Mouse (Mus musculus): Measurements from ENCODE around the gene Il17re.

Gene Il17re

DNA sequence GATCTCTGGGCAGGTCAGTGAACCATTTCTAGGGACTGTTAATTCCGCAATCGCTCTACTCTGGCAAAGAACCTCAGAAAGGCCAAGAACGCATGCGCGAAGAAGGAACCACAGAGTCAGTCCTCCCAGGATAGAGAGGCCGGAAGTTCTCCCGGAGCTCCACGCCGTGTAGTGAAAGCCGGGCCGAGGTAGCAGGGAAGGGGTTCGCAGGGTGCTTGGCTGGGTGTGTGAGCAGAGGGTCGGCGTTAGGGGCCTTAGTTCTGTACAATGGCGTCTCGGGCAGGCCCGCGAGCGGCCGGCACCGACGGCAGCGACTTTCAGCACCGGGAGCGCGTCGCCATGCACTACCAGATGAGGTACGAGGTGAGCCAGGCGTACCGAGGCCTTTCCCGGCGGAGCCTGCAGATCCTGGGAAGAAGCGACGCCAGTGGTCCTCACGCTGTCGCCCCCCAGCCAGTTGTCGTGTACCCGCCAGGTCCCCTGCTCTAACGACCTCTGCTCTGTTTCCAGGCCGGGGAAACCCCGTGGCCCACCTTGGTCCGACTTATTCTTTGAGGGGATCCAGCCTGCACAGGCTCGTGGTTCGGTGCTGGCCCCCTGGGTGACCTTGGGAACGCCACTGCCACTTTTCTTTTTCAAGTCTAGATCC is 15.7 kb upstream of the Il17re start, which contains the start of gene Jagn1:
Gene Jagn1, plus strand, starts transcription at position 128 of the 649 bp plus-strand sequence.
- DNase-seq (ENCODE audit: low read depth, low spot score), result peak; percentile 91

- peak; percentile 51 for DNase-seq (ENCODE audit: low read depth, low spot score)
These were observed 15.2 kb upstream of the Il17re start for GRCm38 (mm10) chr6:113443091-113443490.

DNA sequence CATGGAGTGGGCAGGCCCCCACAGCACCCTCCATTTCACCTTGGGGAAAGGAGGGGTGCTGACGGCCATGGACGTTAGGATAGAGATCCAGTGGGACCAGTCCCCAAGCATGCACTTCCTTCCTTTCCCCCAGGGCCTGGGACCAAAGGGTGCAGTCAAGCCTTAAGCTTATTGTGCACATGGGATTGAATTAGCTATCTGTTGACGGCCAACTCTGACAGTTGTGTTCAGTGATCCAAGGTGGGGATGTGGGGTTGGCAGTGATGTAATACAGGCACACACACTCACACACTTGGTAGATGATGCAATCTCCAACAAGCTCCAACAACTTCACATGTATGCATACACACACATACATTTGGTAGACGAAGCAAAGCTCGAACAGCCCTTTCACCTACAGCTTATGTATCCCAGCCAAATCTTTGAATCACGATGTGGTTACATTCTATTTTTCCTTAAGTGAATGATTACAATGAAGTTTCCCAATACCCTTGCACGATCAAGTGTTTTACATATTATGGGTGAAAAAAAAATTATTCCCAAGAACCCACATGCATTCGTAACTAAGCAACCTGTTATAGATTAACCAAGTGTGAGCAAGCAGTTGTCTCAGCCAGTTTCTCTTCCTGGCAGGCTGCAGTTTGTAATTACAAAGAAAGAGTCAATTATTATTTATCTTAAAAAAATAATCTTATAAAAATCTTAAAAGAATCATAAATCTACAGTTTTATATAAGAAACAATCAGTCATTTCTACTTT is 13.9 kb upstream of the Il17re start:
- no peak for DNase-seq (ENCODE audit: low read depth, low spot score)

GRCm38 (mm10) chr6:113447639-113448038 is 10.6 kb upstream of the Il17re start:
- no peak for DNase-seq (ENCODE audit: low read depth, low spot score)

DNA sequence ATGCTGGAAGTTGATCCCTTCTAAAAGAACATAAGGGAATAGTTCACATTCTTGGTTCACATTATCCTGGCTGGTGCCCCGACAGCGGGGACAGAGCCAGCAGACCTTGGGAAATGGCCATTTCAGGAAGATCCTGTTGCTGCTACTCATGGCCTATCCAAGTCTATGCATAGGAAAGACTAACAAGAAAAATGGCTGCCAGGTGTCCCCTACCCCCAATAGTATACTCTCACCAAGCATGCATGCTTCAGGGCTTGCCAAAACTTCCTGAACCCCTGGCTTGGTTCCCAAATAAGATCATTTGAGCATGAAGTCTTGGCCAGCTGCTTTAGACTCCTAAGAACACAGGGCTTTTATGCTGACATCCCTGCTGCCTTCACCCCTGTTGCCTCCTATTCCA is 6.4 kb upstream of the Il17re start:
- DNase-seq (ENCODE audit: low read depth, low spot score), result no peak

- no peak for DNase-seq (ENCODE audit: low read depth, low spot score)
These were observed 3.3 kb upstream of the Il17re start for GRCm38 (mm10) chr6:113455007-113455406.

DNA sequence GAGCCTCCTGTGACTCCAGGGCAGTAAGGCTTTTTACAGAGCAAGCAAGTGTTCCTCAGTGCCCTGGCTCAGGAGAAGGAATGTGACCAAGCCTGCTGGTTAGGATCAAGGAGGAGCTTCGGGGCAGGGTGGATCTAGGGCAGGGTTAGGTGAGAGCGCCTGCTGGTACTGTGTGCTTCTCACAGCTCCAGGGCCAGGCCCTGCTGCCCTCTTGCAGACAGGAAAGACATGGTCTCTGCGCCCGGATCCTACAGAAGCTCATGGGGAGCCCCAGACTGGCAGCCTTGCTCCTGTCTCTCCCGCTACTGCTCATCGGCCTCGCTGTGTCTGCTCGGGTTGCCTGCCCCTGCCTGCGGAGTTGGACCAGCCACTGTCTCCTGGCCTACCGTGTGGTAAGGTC is 351 bp downstream of the Il17re start:
- no peak for DNase-seq (ENCODE audit: low read depth, low spot score)

GRCm38 (mm10) chr6:113464040-113464439 is 5.8 kb downstream of the Il17re start:
- DNase-seq (ENCODE audit: low read depth, low spot score), result no peak

DNA sequence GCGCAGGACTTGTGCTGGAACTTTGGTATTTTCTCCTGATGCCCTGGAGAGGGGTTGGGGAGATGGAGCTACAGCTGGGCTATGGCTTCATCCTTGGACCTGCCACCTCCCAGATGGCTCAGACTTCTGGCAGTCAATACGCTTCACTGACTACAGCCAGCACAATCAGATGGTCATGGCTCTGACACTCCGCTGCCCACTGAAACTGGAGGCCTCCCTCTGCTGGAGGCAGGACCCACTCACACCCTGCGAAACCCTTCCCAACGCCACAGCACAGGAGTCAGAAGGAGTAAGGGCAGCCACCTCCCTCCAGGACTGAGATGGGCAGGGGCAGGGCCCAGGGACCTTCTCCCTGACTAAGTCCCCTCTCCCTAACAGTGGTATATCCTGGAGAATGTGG is 7.3 kb downstream of the Il17re start:
- DNase-seq (ENCODE audit: low read depth, low spot score), result no peak

GRCm38 (mm10) chr6:113468512-113468911 is 10.2 kb downstream of the Il17re start:
- no peak for DNase-seq (ENCODE audit: low read depth, low spot score)

- DNase-seq (ENCODE audit: low read depth, low spot score), result peak; percentile 77
These were observed 10.7 kb downstream of the Il17re start for GRCm38 (mm10) chr6:113469021-113469420.

- peak; percentile 59 for DNase-seq (ENCODE audit: low read depth, low spot score)
These were observed 11.1 kb downstream of the Il17re start for GRCm38 (mm10) chr6:113469432-113469831.

- DNase-seq (ENCODE audit: low read depth, low spot score), result no peak
These were observed 13.1 kb downstream of the Il17re start, which contains the start of gene Il17rc for GRCm38 (mm10) chr6:113471297-113471936. Gene Il17rc, plus strand, starts transcription at chr6:113471427.

DNA sequence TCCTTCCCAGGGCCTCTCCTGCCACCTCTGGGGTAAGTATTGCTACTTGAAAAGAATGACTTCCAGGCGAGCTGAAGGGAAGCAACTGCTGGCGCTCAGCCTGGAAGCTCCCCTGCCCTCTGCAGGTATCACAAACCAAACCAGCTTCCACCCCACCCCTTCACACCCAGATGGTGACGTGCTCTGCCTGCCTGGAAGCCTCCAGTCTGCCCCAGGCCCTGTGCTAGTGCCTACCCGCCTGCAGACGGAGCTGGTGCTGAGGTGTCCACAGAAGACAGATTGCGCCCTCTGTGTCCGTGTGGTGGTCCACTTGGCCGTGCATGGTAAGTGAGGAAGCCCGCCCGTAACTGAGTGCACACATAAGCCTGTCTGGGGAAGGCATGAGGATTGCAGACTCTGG is 13.8 kb downstream of the Il17re start:
- DNase-seq (ENCODE audit: low read depth, low spot score), result no peak

DNA sequence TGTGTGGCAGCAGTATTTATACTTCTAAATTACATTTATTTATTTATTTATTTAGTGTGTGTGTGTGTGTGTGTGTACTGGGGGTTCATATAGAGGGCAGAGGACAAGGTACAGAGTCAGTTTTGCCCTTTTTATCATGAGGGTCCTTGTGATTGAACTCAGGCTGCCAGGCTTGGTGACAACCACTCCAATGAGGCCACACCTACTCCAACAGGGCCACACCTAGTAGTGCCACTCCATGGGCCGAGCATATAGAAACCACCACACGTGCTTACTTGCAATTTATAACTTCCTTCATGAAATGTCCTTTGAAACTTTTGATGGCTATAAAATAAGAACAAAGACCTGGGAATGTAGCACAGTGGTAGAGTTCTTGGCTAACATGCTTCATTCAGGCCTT is 15.0 kb downstream of the Il17re start:
- no peak for DNase-seq (ENCODE audit: low read depth, low spot score)

DNA sequence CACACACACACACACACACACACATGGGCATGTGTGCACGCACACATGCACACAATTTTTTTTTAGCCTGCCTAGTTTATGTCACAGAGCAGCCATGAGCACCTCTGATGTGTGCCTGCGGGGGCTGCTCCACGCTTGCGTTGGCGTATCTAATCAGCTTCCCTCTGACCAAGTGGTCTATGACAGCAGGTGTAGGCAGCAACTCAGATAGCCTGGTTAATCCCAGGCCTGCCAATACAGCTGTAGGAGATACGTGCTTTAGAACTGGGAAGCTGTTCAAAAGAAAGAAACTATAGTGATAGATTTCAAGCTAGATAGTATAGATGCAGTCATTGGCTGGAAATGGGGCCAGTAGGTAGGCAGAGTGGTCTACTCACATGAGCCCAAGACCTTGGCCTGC is 15.4 kb downstream of the Il17re start:
- DNase-seq (ENCODE audit: low read depth, low spot score), result no peak

GRCm38 (mm10) chr6:113477353-113477752 is 19.1 kb downstream of the Il17re start:
- DNase-seq (ENCODE audit: low read depth, low spot score), result no peak

GRCm38 (mm10) chr6:113478906-113479305 is 20.6 kb downstream of the Il17re start:
- DNase-seq (ENCODE audit: low read depth, low spot score), result no peak

GRCm38 (mm10) chr6:113480555-113481373 is 22.5 kb downstream of the Il17re start:
- DNase-seq (ENCODE audit: low read depth, low spot score), result no peak

- DNase-seq (ENCODE audit: low read depth, low spot score), result peak; percentile 72
These were observed 24.3 kb downstream of the Il17re start for GRCm38 (mm10) chr6:113482477-113483099.

DNA sequence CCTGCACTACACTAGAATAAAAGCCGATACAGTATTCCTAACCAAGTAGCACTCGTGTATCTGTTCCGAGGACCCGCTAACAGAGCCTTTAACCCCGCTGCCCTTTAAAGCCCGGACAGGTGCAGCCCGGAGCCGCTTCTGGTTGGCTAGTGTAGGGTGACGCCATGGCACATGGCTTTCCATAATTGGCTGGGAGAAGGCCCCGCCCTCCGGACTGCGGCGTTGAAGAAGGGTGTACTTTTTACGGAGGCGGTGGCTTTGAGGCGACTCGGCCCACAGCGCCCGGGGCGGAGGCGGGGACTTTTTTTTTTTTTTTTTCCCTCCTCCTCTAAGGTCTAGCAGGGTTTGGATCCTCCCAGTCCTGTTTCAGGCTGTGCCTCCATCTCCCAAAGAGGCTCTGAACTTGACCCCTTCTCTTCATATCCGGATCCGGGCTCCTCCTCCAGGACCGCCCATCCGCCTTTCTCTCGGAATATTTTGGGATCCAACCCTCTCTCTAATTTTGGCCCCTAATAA is 24.9 kb downstream of the Il17re start, which contains the start of gene Creld1:
Gene Creld1, plus strand, starts transcription at position 198 of the 516 bp plus-strand sequence.
- peak; percentile 96 for DNase-seq (ENCODE audit: low read depth, low spot score)
